8 mouse cellular contexts compared by ENCODE assay signal in genomic region chr16:94568335-94569228, GRCm38 (mm10). TPM values are rescaled to one million over a fixed set of nuclear protein-coding genes. Genes with fewer than 3 reads are reported as not detected.
A peak's percentile ranks its signal among the peaks of the same experiment; 100 is the strongest.
DNase-seq lines count a peak whose midpoint lies in the region; ATAC-seq and TF ChIP-seq lines count a peak whose summit lies in the region.

No protein-coding gene starts in this region.

- H3K4me2 ChIP-seq in neural tube, embryonic 11.5 days (ENCODE audit: low read depth): peak overlapping the region; percentile 57
- peak overlapping the region; percentile 29 for H3K4me2 ChIP-seq in embryonic facial prominence, embryonic 11.5 days (ENCODE audit: low read depth, low read length)
- H3K4me2 ChIP-seq in hindbrain, embryonic 12.5 days (replicated peaks): peak overlapping the region; percentile 56
- H3K4me2 ChIP-seq in liver, embryonic 14.5 days (ENCODE audit: low read depth): peak overlapping the region; percentile 93

- WGBS in neural tube, embryonic 11.5 days: 4% methylated on average over 37 of the region's 53 CpGs
- WGBS in embryonic facial prominence, embryonic 11.5 days: 2% methylated on average over 52 of the region's 53 CpGs
- WGBS in hindbrain, embryonic 12.5 days: 3% methylated on average over 47 of the region's 53 CpGs
- 1% methylated on average over 53 of the region's 53 CpGs for WGBS in liver, embryonic 14.5 days (ENCODE audit: insufficient replicate concordance)
- under 1% methylated on average over 53 of the region's 53 CpGs for WGBS in olfactory bulb, adult 2 months

- ATAC-seq in neural tube, embryonic 11.5 days (ENCODE audit: insufficient read depth, low FRiP score, low TSS enrichment): peak; percentile 83
- peak; percentile 1 for ATAC-seq in activated CD4-positive, CD25-positive, alpha-beta regulatory T cell, adult 4 months
- peak; percentile 73 for ATAC-seq in embryonic facial prominence, embryonic 11.5 days (replicated peaks; ENCODE audit: insufficient number of reproducible peaks, low FRiP score, low TSS enrichment, low read depth)
- peak; percentile 89 for ATAC-seq in hindbrain, embryonic 12.5 days (ENCODE audit: low FRiP score)
- ATAC-seq in liver, embryonic 14.5 days (ENCODE audit: insufficient read depth): peak; percentile 62

- peak overlapping the region; percentile 99 for H3K4me3 ChIP-seq in neural tube, embryonic 11.5 days (ENCODE audit: low read depth, low read length)
- peak overlapping the region; percentile 95 for H3K4me3 ChIP-seq in embryonic facial prominence, embryonic 11.5 days (ENCODE audit: low read depth, low read length)
- peak overlapping the region; percentile 98 for H3K4me3 ChIP-seq in hindbrain, embryonic 12.5 days
- peak overlapping the region; percentile 85 to 97 for H3K4me3 ChIP-seq in liver, embryonic 14.5 days (ENCODE audit: insufficient read depth in 1 of 2, low read depth in 2 of 2, low read length in 2 of 2)
- peak overlapping the region; percentile 100 for H3K4me3 ChIP-seq in olfactory bulb, adult 2 months (ENCODE audit: insufficient read depth, low read depth, low read length)

- H3K27me3 ChIP-seq in neural tube, embryonic 11.5 days (ENCODE audit: control insufficient read depth, insufficient read depth, low read length): no peaks in the 10 kb centered on the region
- no peaks in the 10 kb centered on the region for H3K27me3 ChIP-seq in embryonic facial prominence, embryonic 11.5 days (ENCODE audit: control insufficient read depth, insufficient read depth, low read length)
- H3K27me3 ChIP-seq in hindbrain, embryonic 12.5 days: no peaks in the 10 kb centered on the region
- H3K27me3 ChIP-seq in liver, embryonic 14.5 days (ENCODE audit: control insufficient read depth, insufficient read depth, low read length): no peaks in the 10 kb centered on the region

- peak overlapping the region; percentile 100 for H3K27ac ChIP-seq in neural tube, embryonic 11.5 days (ENCODE audit: low read depth, low read length)
- peak overlapping the region; percentile 100 for H3K27ac ChIP-seq in embryonic facial prominence, embryonic 11.5 days (replicated peaks; ENCODE audit: low read depth, low read length)
- H3K27ac ChIP-seq in hindbrain, embryonic 12.5 days: peak overlapping the region; percentile 100
- peak overlapping the region; percentile 99 for H3K27ac ChIP-seq in liver, embryonic 14.5 days
- H3K27ac ChIP-seq in olfactory bulb, adult 2 months (ENCODE audit: insufficient read depth, low read depth, low read length): peak overlapping the region; percentile 100

- no peak for TF ChIP-seq CTCF in liver, embryonic 14.5 days (IDR thresholded peaks at IDR 0.05; ENCODE audit: low read depth)
- TF ChIP-seq CTCF in olfactory bulb, adult 2 months (IDR thresholded peaks at IDR 0.05; ENCODE audit: insufficient read depth, low read depth, low read length): no peak

- H3K9ac ChIP-seq in neural tube, embryonic 11.5 days (ENCODE audit: low read length): peak overlapping the region; percentile 72
- peak overlapping the region; percentile 99 for H3K9ac ChIP-seq in embryonic facial prominence, embryonic 11.5 days (replicated peaks; ENCODE audit: low read length)
- peak overlapping the region; percentile 69 for H3K9ac ChIP-seq in hindbrain, embryonic 12.5 days
- peak overlapping the region; percentile 92 for H3K9ac ChIP-seq in liver, embryonic 14.5 days (replicated peaks)

- H3K4me1 ChIP-seq in neural tube, embryonic 11.5 days (ENCODE audit: control insufficient read depth, insufficient read depth, low read length): peaks cover 12% of the 10 kb centered on the region
- no peaks in the 10 kb centered on the region; the same call in 1 of the 2 replicates for H3K4me1 ChIP-seq in embryonic facial prominence, embryonic 11.5 days (ENCODE audit: control insufficient read depth, insufficient read depth, low read length)
- H3K4me1 ChIP-seq in hindbrain, embryonic 12.5 days: peaks cover 21% of the 10 kb centered on the region
- peaks cover 11 to 20% of the 10 kb centered on the region in 2 experiments for H3K4me1 ChIP-seq in liver, embryonic 14.5 days (replicated peaks; ENCODE audit: control insufficient read depth in 2 of 2, insufficient read depth in 2 of 2, low read length in 1 of 2)
- H3K4me1 ChIP-seq in olfactory bulb, adult 2 months (ENCODE audit: control insufficient read depth, insufficient read depth, low read length): no peaks in the 10 kb centered on the region

- no peak for TF ChIP-seq EP300 in liver, embryonic 14.5 days (IDR thresholded peaks at IDR 0.05; ENCODE audit: low read depth)

- no peaks in the 10 kb centered on the region for H3K36me3 ChIP-seq in neural tube, embryonic 11.5 days (ENCODE audit: control insufficient read depth, insufficient read depth, low read length)
- no peaks in the 10 kb centered on the region for H3K36me3 ChIP-seq in embryonic facial prominence, embryonic 11.5 days (replicated peaks; ENCODE audit: control insufficient read depth, insufficient read depth, low read depth, low read length)
- no peaks in the 10 kb centered on the region for H3K36me3 ChIP-seq in hindbrain, embryonic 12.5 days
- H3K36me3 ChIP-seq in liver, embryonic 14.5 days (replicated peaks; ENCODE audit: control insufficient read depth, insufficient read depth, low read depth): no peaks in the 10 kb centered on the region

- H3K9me3 ChIP-seq in neural tube, embryonic 11.5 days (ENCODE audit: control insufficient read depth, low read length): no peaks in the 10 kb centered on the region
- H3K9me3 ChIP-seq in embryonic facial prominence, embryonic 11.5 days (replicated peaks; ENCODE audit: control insufficient read depth, low read length): no peaks in the 10 kb centered on the region
- no peaks in the 10 kb centered on the region for H3K9me3 ChIP-seq in hindbrain, embryonic 12.5 days (replicated peaks)
- H3K9me3 ChIP-seq in liver, embryonic 14.5 days (ENCODE audit: control insufficient read depth, low read length): no peaks in the 10 kb centered on the region

- peak; percentile 76 for TF ChIP-seq POLR2A in olfactory bulb, adult 2 months (IDR thresholded peaks at IDR 0.05; ENCODE audit: insufficient read depth, low read depth, low read length)

- peak; percentile 88 for DNase-seq in neural tube, embryonic 11.5 days (ENCODE audit: low spot score)
- DNase-seq in neural tube, embryonic 10.5 days (ENCODE audit: extremely low spot score, low spot score): no peak
- peak; percentile 88 for DNase-seq in embryonic facial prominence, embryonic 11.5 days (ENCODE audit: low spot score)
- DNase-seq in liver, embryonic 14.5 days (ENCODE audit: low read depth in 3 of 3, low spot score in 3 of 3): peak; percentile 60 to 64 (median 63)
- DNase-seq in ovary, postnatal 36 days (ENCODE audit: low spot score): no peak

RNA-seq across cellular contexts. Expression of gene Dyrk1a, which starts 1.2 kb away (rescaled TPM):
- 11.8 and 12.1 TPM in 2 replicates for polyA plus RNA-seq in neural tube, embryonic 11.5 days (2014; fragmentation: Nextera tagmentation; extraction: Ambion mirVana)
- polyA plus RNA-seq in activated CD4-positive, CD25-positive, alpha-beta regulatory T cell, adult 4 months (2017; shearing (Covaris generic)): 10 to 100 TPM; 19.2 to 25.6 TPM
- polyA plus RNA-seq in embryonic facial prominence, embryonic 11.5 days (2014; fragmentation: Nextera tagmentation; extraction: Ambion mirVana): 12.1 and 13.6 TPM in 2 replicates
- polyA plus RNA-seq in hindbrain, embryonic 12.5 days (2016; fragmentation: Nextera tagmentation; extraction: Ambion mirVana): 9.3 and 9.9 TPM in 2 replicates
- polyA plus RNA-seq in liver, embryonic 14.5 days (2012; rRNA removed): 7.5 and 9.2 TPM in 2 replicates
- polyA plus RNA-seq in liver, embryonic 14.5 days (2014; fragmentation: Nextera tagmentation; extraction: Ambion mirVana): 5.0 and 5.6 TPM in 2 replicates
- not detected in 2 replicates for polyA plus RNA-seq in olfactory bulb, adult 2 months (2012; ENCODE audit: insufficient read depth, insufficient read length, low replicate concordance, missing spikeins)

RNA-seq across cellular contexts. Expression of gene Vps26c, which starts 42.0 kb away (rescaled TPM):
- 57.7 and 60.8 TPM in 2 replicates for polyA plus RNA-seq in neural tube, embryonic 11.5 days (2014; fragmentation: Nextera tagmentation; extraction: Ambion mirVana)
- polyA plus RNA-seq in activated CD4-positive, CD25-positive, alpha-beta regulatory T cell, adult 4 months (2017; shearing (Covaris generic)): 10 to 100 TPM; 78.2 to 81.7 TPM
- 52.3 and 61.2 TPM in 2 replicates for polyA plus RNA-seq in embryonic facial prominence, embryonic 11.5 days (2014; fragmentation: Nextera tagmentation; extraction: Ambion mirVana)
- polyA plus RNA-seq in hindbrain, embryonic 12.5 days (2016; fragmentation: Nextera tagmentation; extraction: Ambion mirVana): 67.0 and 70.3 TPM in 2 replicates
- polyA plus RNA-seq in liver, embryonic 14.5 days (2012; rRNA removed): 12.2 and 13.3 TPM in 2 replicates
- polyA plus RNA-seq in liver, embryonic 14.5 days (2014; fragmentation: Nextera tagmentation; extraction: Ambion mirVana): 18.3 and 18.8 TPM in 2 replicates
- polyA plus RNA-seq in olfactory bulb, adult 2 months (2012; ENCODE audit: insufficient read depth, insufficient read length, low replicate concordance, missing spikeins): not detected in 2 replicates

Comparison
In these comparisons a context has a peak if more than half of its experiments do, and no peak if none do; other contexts are left out.
1. DNase-seq: peak in neural tube, embryonic 11.5 days (single experiment), embryonic facial prominence, embryonic 11.5 days (single experiment) and liver, embryonic 14.5 days (3 of 3); none in neural tube, embryonic 10.5 days (single experiment) and ovary, postnatal 36 days (single experiment).
2. ATAC-seq: peak in every context shown above with its lines; median percentile 89 in hindbrain, embryonic 12.5 days; 83 in neural tube, embryonic 11.5 days; 73 in embryonic facial prominence, embryonic 11.5 days; 62 in liver, embryonic 14.5 days; 1 in activated CD4-positive, CD25-positive, alpha-beta regulatory T cell, adult 4 months.
3. H3K4me2 ChIP-seq: peak in every context shown above with its lines; median percentile 93 in liver, embryonic 14.5 days; 57 in neural tube, embryonic 11.5 days; 56 in hindbrain, embryonic 12.5 days; 29 in embryonic facial prominence, embryonic 11.5 days.
4. RNA of gene Vps26c, which starts 42.0 kb away (polyA plus RNA-seq): 78.2 to 81.7 TPM in activated CD4-positive, CD25-positive, alpha-beta regulatory T cell, adult 4 months, 67.0 to 70.3 TPM in hindbrain, embryonic 12.5 days, 52.3 to 61.2 TPM in embryonic facial prominence, embryonic 11.5 days, 57.7 to 60.8 TPM in neural tube, embryonic 11.5 days and 12.2 to 18.8 TPM in liver, embryonic 14.5 days; not detected in olfactory bulb, adult 2 months; every median in the first group is over 10 times any median in the second.
5. Peak in every context shown above with its lines, with median percentiles within 50 percentile points of each other: H3K27ac ChIP-seq, H3K4me3 ChIP-seq and H3K9ac ChIP-seq.